Mouse (Mus musculus) thymus, adult 2 months (tissue): ENCODE measurements around the gene Vamp4. TPM values are rescaled to one million over a fixed set of nuclear protein-coding genes. Genes with fewer than 3 reads are reported as not detected.
"Not testable (repeated sequence)": the region's sequence is repeated elsewhere in the genome, so short reads cannot be mapped to it uniquely, and the experiment has no call there.

Source experiments
- DNase-seq: peaks from one replicate; pipeline ENCODE4 v3.0.0; 2021
- H3K27ac ChIP-seq: fragments of 200-500 bp; 2 replicates; pipeline ENCODE4 v1.5.1; 2012; ENCODE audit warnings: low read length, control low read depth; ENCODE audit not compliant: control insufficient read depth, insufficient read depth
- H3K27me3 ChIP-seq: fragments of 200-500 bp; 2 replicates; pipeline ENCODE4 v1.6.1; 2012; ENCODE audit warnings: mild to moderate bottlenecking, low read length, moderate library complexity, mixed read lengths; ENCODE audit not compliant: control insufficient read depth, insufficient read depth
- H3K36me3 ChIP-seq: fragments of 200-500 bp; 2 replicates; pipeline ENCODE4 v1.6.1; 2012; ENCODE audit warnings: mild to moderate bottlenecking, low read length, moderate library complexity; ENCODE audit not compliant: control insufficient read depth, insufficient read depth
- H3K4me1 ChIP-seq: fragments of 200-500 bp; replicated peaks from 2 replicates; pipeline ENCODE4 v1.6.1; 2012; ENCODE audit warnings: low read length; ENCODE audit not compliant: control insufficient read depth, insufficient read depth
- H3K4me3 ChIP-seq: fragments of 200-500 bp; 2 replicates; pipeline ENCODE4 v1.5.1; 2012; ENCODE audit warnings: mild to moderate bottlenecking, low read length, control low read depth, moderate library complexity; ENCODE audit not compliant: control insufficient read depth, insufficient read depth
- CTCF ChIP-seq: fragments of 200-500 bp; IDR thresholded peaks from 2 replicates; pipeline ENCODE4 v1.5.1; 2012; ENCODE audit warnings: mild to moderate bottlenecking, control low read depth, low read length, moderate library complexity, borderline replicate concordance; ENCODE audit not compliant: control insufficient read depth, poor library complexity, insufficient read depth; ENCODE audit errors: extremely low read depth
- POLR2A ChIP-seq: fragments of 200-500 bp; IDR thresholded peaks from 2 replicates; pipeline ENCODE4 v1.6.1; 2012; ENCODE audit warnings: mild to moderate bottlenecking, low read length, control low read depth, moderate library complexity; ENCODE audit not compliant: control insufficient read depth, poor library complexity, insufficient read depth; ENCODE audit errors: extremely low read depth
- WGBS: fragments of 180-500 bp; shearing (Covaris S2); methylation state at CpG from one replicate; pipeline ENCODE4 v1.1.7; 2018; 5-methylcytosine and 5-hydroxymethylcytosine counted together
- polyA plus RNA-seq: library from polyadenylated mRNA; depleted of rRNA; stranded (reverse); fragments of >200 nt; gene quantifications from 2 replicates; pipeline ENCODE4 v1.2.3, GENCODE M21; 2012

Gene Vamp4
- polyA plus RNA-seq, 1 experiment, result 21.4 TPM

GRCm38 (mm10) chr1:162608127-162608526 lies 37.8 kb downstream of the Vamp4 start:
- DNase-seq, result no peak
- no peak overlapping the region for H3K4me3 ChIP-seq
- H3K4me1 ChIP-seq, result no peaks in the 10 kb centered on the region
- TF ChIP-seq POLR2A, result no peak
- TF ChIP-seq CTCF, result no peak
- H3K27me3 ChIP-seq, result no peaks in the 10 kb centered on the region
- 83% methylated on average over 1 of the region's 1 CpGs for WGBS
- H3K36me3 ChIP-seq, result no peaks in the 10 kb centered on the region
- no peak overlapping the region for H3K27ac ChIP-seq

- DNase-seq, result no peak
- H3K4me1 ChIP-seq, result no peaks in the 10 kb centered on the region
- TF ChIP-seq POLR2A (no peak), CTCF (no peak)
- H3K27me3 ChIP-seq, result no peaks in the 10 kb centered on the region
- no peak overlapping the region for H3K4me3 ChIP-seq
- H3K36me3 ChIP-seq, result no peaks in the 10 kb centered on the region
- 80% methylated on average over 9 of the region's 9 CpGs for WGBS
- H3K27ac ChIP-seq, result no peak overlapping the region
These were observed 39.4 kb downstream of the Vamp4 start for GRCm38 (mm10) chr1:162609633-162610250.

- H3K36me3 ChIP-seq, result no peaks in the 10 kb centered on the region
- no peaks in the 10 kb centered on the region for H3K27me3 ChIP-seq
- WGBS, result 94% methylated on average over 4 of the region's 4 CpGs
- H3K27ac ChIP-seq, result no peak overlapping the region
- no peak overlapping the region for H3K4me3 ChIP-seq
- no peak for DNase-seq
- TF ChIP-seq CTCF (no peak), POLR2A (no peak)
- H3K4me1 ChIP-seq, result no peaks in the 10 kb centered on the region
These were observed 40.9 kb downstream of the Vamp4 start for GRCm38 (mm10) chr1:162611191-162611590.

- Histone ChIP-seq H3K36me3 (no peaks in the 10 kb centered on the region), H3K27ac (no peak overlapping the region), H3K4me1 (no peaks in the 10 kb centered on the region), H3K27me3 (no peaks in the 10 kb centered on the region), H3K4me3 (no peak overlapping the region)
- TF ChIP-seq CTCF (no peak), POLR2A (no peak)
- 91% methylated on average over 1 of the region's 1 CpGs for WGBS
- no peak for DNase-seq
These were observed 45.2 kb downstream of the Vamp4 start for GRCm38 (mm10) chr1:162615511-162615910.

GRCm38 (mm10) chr1:162620487-162620886 lies 50.2 kb downstream of the Vamp4 start:
- no peak overlapping the region for H3K27ac ChIP-seq
- DNase-seq, result peak; percentile 16
- 0 out of 2 replicates have a peak, but pooled peaks cover 2% of the 10 kb centered on the region for H3K4me1 ChIP-seq
- no peak overlapping the region for H3K4me3 ChIP-seq
- WGBS, result 77% methylated on average over 4 of the region's 4 CpGs
- no peaks in the 10 kb centered on the region for H3K27me3 ChIP-seq
- H3K36me3 ChIP-seq, result no peaks in the 10 kb centered on the region
- no peak for TF ChIP-seq CTCF
- no peak for TF ChIP-seq POLR2A

- H3K4me1 ChIP-seq, result 0 out of 2 replicates have a peak, but pooled peaks cover 5% of the 10 kb centered on the region
- no peaks in the 10 kb centered on the region for H3K27me3 ChIP-seq
- H3K4me3 ChIP-seq, result no peak overlapping the region
- no peak for DNase-seq
- TF ChIP-seq CTCF (no peak), POLR2A (no peak)
- no peaks in the 10 kb centered on the region for H3K36me3 ChIP-seq
- no peak overlapping the region for H3K27ac ChIP-seq
- WGBS, result 52% methylated on average over 4 of the region's 4 CpGs
These were observed 53.6 kb downstream of the Vamp4 start for GRCm38 (mm10) chr1:162623895-162624294.

- H3K27ac ChIP-seq, result no peak overlapping the region
- WGBS, result 4% methylated on average over 7 of the region's 7 CpGs
- DNase-seq, result peak; percentile 29
These were observed 54.9 kb downstream of the Vamp4 start for GRCm38 (mm10) chr1:162625229-162625628.

GRCm38 (mm10) chr1:162627821-162628220 lies 57.5 kb downstream of the Vamp4 start:
- H3K36me3 ChIP-seq, H3K4me1 ChIP-seq, H3K27ac ChIP-seq, H3K4me3 ChIP-seq, H3K27me3 ChIP-seq, DNase-seq: not testable (repeated sequence)
- WGBS, result 88% methylated on average over 4 of the region's 4 CpGs

More at GRCm38 (mm10) chr1:162625229-162625628, 54.9 kb downstream of the Vamp4 start:
- no peaks in the 10 kb centered on the region for H3K27me3 ChIP-seq
- no peaks in the 10 kb centered on the region for H3K36me3 ChIP-seq
- TF ChIP-seq CTCF (no peak), POLR2A (no peak)
- H3K4me1 ChIP-seq, result 0 out of 2 replicates have a peak, but pooled peaks cover 5% of the 10 kb centered on the region
- no peak overlapping the region for H3K4me3 ChIP-seq

GRCm38 (mm10) chr1:162628326-162628725 lies 58.0 kb downstream of the Vamp4 start:
- H3K27me3 ChIP-seq, H3K36me3 ChIP-seq, DNase-seq, H3K4me3 ChIP-seq, H3K4me1 ChIP-seq, H3K27ac ChIP-seq: not testable (repeated sequence)
- WGBS, result 98% methylated on average over 15 of the region's 15 CpGs

- H3K27ac ChIP-seq, H3K36me3 ChIP-seq, H3K4me3 ChIP-seq, H3K27me3 ChIP-seq, H3K4me1 ChIP-seq, DNase-seq: not testable (repeated sequence)
- WGBS, result 78% methylated on average over 1 of the region's 1 CpGs
These were observed 65.1 kb downstream of the Vamp4 start for GRCm38 (mm10) chr1:162635291-162635931.
